Mouse (Mus musculus) myocyte (in vitro differentiated cells): Measurements from ENCODE around the gene Asb10.

Source experiments
- CEBPB ChIP-seq: IDR thresholded peaks from 2 replicates; pipeline ENCODE4 v1.6.1; 2011; ENCODE audit warnings: mild to moderate bottlenecking, moderate library complexity; ENCODE audit not compliant: poor library complexity, insufficient read depth, severe bottlenecking
- E2F4 ChIP-seq: IDR thresholded peaks from one replicate; pipeline ENCODE4 v1.6.1; 2011; ENCODE audit warnings: mild to moderate bottlenecking, control low read depth, moderate library complexity; ENCODE audit not compliant: insufficient read depth
- MAX ChIP-seq: IDR thresholded peaks from one replicate; pipeline ENCODE4 v1.6.1; 2011; ENCODE audit warnings: low read depth, mild to moderate bottlenecking, control low read depth
- MYOD1 ChIP-seq, 3 experiments: IDR thresholded peaks; one replicate each; pipeline ENCODE4 v1.6.1; 2011; ENCODE audit warnings: control low read depth in 2 of 3, low read depth in 2 of 3, mild to moderate bottlenecking in 2 of 3, moderate library complexity in 1 of 3; ENCODE audit not compliant: insufficient read length in 2 of 3, control insufficient read depth in 1 of 3
- MYOG ChIP-seq, 3 experiments: IDR thresholded peaks; one replicate each; pipeline ENCODE4 v1.6.1; 2011; ENCODE audit warnings: control low read depth in 2 of 3, low read depth in 2 of 3, mild to moderate bottlenecking in 2 of 3; ENCODE audit not compliant: insufficient read length in 2 of 3, control insufficient read depth in 1 of 3, insufficient read depth in 1 of 3
- POLR2A ChIP-seq: IDR thresholded peaks from one replicate; pipeline ENCODE4 v1.6.1; 2011; ENCODE audit warnings: low read depth, mild to moderate bottlenecking, control low read depth, moderate library complexity; ENCODE audit not compliant: insufficient read length
- POLR2AphosphoS2 ChIP-seq: IDR thresholded peaks from one replicate; pipeline ENCODE4 v1.6.1; 2011; ENCODE audit warnings: low read depth, control low read depth; ENCODE audit not compliant: insufficient read length
- REST ChIP-seq: IDR thresholded peaks from one replicate; pipeline ENCODE4 v1.6.1; 2011; ENCODE audit warnings: mild to moderate bottlenecking, control low read depth, moderate library complexity; ENCODE audit not compliant: insufficient read depth, insufficient read length
- TCF12 ChIP-seq: IDR thresholded peaks from one replicate; pipeline ENCODE4 v1.6.1; 2011; ENCODE audit warnings: mild to moderate bottlenecking, control low read depth; ENCODE audit not compliant: poor library complexity, insufficient read depth, severe bottlenecking
- TCF3 ChIP-seq: IDR thresholded peaks from one replicate; pipeline ENCODE4 v1.6.1; 2011; ENCODE audit warnings: low read depth, control low read depth; ENCODE audit not compliant: insufficient read length
- USF1 ChIP-seq: IDR thresholded peaks from one replicate; pipeline ENCODE4 v1.6.1; 2011; ENCODE audit warnings: low read depth, mild to moderate bottlenecking, control low read depth, moderate library complexity

DNA sequence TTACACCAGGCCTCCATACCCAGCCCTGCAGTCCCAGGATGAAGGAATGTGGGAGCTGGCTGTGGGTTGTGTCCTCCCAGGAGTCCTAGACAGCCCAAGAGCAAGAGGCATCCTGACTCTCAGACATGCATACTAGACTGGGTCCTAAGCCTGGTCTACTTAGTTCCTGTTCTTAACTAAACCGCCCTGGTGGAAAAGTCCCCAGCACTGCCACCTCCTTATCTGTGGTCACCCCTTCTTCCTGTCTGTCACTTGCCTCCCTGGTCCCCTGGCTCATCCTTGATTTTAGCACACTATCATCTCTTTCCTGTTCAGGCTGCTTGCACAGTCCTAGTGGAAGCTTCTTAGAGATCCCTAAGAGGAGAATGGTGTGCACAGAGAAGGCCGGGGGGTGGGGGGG, 35.3 kb downstream of the Asb10 start:
- no peak for TF ChIP-seq USF1
- no peak for TF ChIP-seq POLR2AphosphoS2
- no peak for TF ChIP-seq MAX
- TF ChIP-seq TCF12 = no peak
- no peak for TF ChIP-seq E2F4
- TF ChIP-seq TCF3 = no peak
- no peak for TF ChIP-seq MYOD1 (IDR thresholded peaks at IDR 0.05; ENCODE audit: control insufficient read depth in 1 of 3, insufficient read length in 2 of 3, low read depth in 2 of 3)
- no peak for TF ChIP-seq MYOG (IDR thresholded peaks at IDR 0.05; ENCODE audit: control insufficient read depth in 1 of 3, insufficient read depth in 1 of 3, insufficient read length in 2 of 3, low read depth in 2 of 3)
- TF ChIP-seq POLR2A = no peak
- TF ChIP-seq CEBPB = no peak
- no peak for TF ChIP-seq REST
